Mouse (Mus musculus) olfactory bulb, adult 2 months (tissue): ENCODE data around the gene Ppfia1.

Experiments used
- CTCF ChIP-seq: fragments of 200-500 bp; IDR thresholded peaks from 2 replicates; pipeline ENCODE4 v1.5.1; 2012; ENCODE audit warnings: low read depth, mild to moderate bottlenecking, low read length, moderate library complexity; ENCODE audit not compliant: insufficient read depth
- POLR2A ChIP-seq: fragments of 200-500 bp; IDR thresholded peaks from 2 replicates; pipeline ENCODE4 v1.6.1; 2012; ENCODE audit warnings: mild to moderate bottlenecking, low read depth, low read length, moderate library complexity; ENCODE audit not compliant: insufficient read depth

- no peak for TF ChIP-seq POLR2A
- no peak for TF ChIP-seq CTCF
Observed at GRCm38 (mm10) chr7:144444788-144445187, 108.7 kb downstream of the Ppfia1 start.
